Mouse (Mus musculus): ENCODE results near the gene Wdr95.

DNA sequence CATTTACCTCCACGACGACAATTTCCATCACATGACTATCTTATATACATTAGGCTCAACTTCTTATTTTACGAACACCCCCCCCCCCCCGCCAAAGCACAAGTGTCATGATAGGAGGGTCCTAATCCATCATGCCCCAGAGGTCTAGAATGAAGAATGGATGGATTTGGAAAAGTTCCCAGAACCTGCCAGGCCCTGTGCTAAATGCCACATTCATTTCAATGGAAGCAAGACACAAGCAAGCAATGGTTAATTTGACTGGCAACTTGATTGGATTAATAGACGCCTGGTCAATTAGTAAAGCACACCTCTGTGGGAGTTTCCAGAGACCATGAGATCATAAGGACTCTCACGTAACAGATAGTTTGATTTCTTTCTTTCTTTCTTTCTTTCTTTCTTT is 11.4 kb upstream of the Wdr95 start:
- TF ChIP-seq CTCF (IDR thresholded peaks at IDR 0.05; ENCODE audit: low read depth, low read length) (no peak), POLR2A (IDR thresholded peaks at IDR 0.05; ENCODE audit: extremely low read depth, insufficient read depth, low read length) (no peak)

Data from liver, adult 2 months (tissue).